Mouse (Mus musculus) erythroblast, embryonic 14.5 days (primary cell): Measurements from ENCODE around the gene Vps53. TPM values are rescaled to one million over a fixed set of nuclear protein-coding genes. Genes with fewer than 3 reads are reported as not detected.
A peak's percentile ranks its signal among the peaks of the same experiment; 100 is the strongest.

Source experiments
- H3K27me3 ChIP-seq: 2 replicates; pipeline ENCODE4 v1.6.1; 2012; ENCODE audit warnings: inconsistent platforms; ENCODE audit not compliant: control insufficient read depth
- H3K36me3 ChIP-seq: 2 replicates; pipeline ENCODE4 v1.6.1; 2012; ENCODE audit warnings: mild to moderate bottlenecking, inconsistent platforms; ENCODE audit not compliant: control insufficient read depth
- H3K4me1 ChIP-seq: 2 replicates; pipeline ENCODE4 v1.6.1; 2012; ENCODE audit warnings: inconsistent platforms; ENCODE audit not compliant: control insufficient read depth
- H3K4me3 ChIP-seq: replicated peaks from 2 replicates; pipeline ENCODE3; 2012; ENCODE audit warnings: moderate library complexity, mild to moderate bottlenecking, inconsistent platforms
- H3K9me3 ChIP-seq: 2 replicates; pipeline ENCODE4 v1.6.1; 2012; ENCODE audit warnings: low read length, inconsistent platforms, mixed read lengths; ENCODE audit not compliant: control insufficient read depth
- GATA1 ChIP-seq: IDR thresholded peaks from 2 replicates; pipeline ENCODE4 v1.6.1; 2012; ENCODE audit warnings: low read length, inconsistent platforms, mixed read lengths
- TAL1 ChIP-seq: IDR thresholded peaks from 3 replicates; pipeline ENCODE4 v1.6.1; 2012; ENCODE audit warnings: low read length, inconsistent platforms, mixed read lengths
- polyA plus RNA-seq: library from polyadenylated mRNA; stranded (reverse); fragments of >175 nt; gene quantifications from 2 replicates; pipeline ENCODE4 v1.2.3, GENCODE M21; 2012

The Vps53 gene
- polyA plus RNA-seq, 1 experiment = 1.8 TPM

- TF ChIP-seq TAL1 (no peak), GATA1 (no peak)
- Histone ChIP-seq H3K36me3 (no peaks in the 10 kb centered on the region), H3K4me1 (peaks cover 3% of the 10 kb centered on the region; the same call in 1 of the 2 replicates), H3K27me3 (peaks cover 20% of the 10 kb centered on the region), H3K9me3 (no peaks in the 10 kb centered on the region), H3K4me3 (no peak overlapping the region)
Observed at GRCm38 (mm10) chr11:76001237-76001878, 178.1 kb downstream of the Vps53 start.

- H3K4me3 ChIP-seq = no peak overlapping the region
- no peak for TF ChIP-seq GATA1
- no peaks in the 10 kb centered on the region for H3K9me3 ChIP-seq
- no peaks in the 10 kb centered on the region for H3K36me3 ChIP-seq
- peaks cover 3% of the 10 kb centered on the region; the same call in 1 of the 2 replicates for H3K4me1 ChIP-seq
- H3K27me3 ChIP-seq = peaks cover 20% of the 10 kb centered on the region
Observed at GRCm38 (mm10) chr11:76000701-76001100, 178.7 kb downstream of the Vps53 start.

- Histone ChIP-seq H3K4me1 (peaks cover 3% of the 10 kb centered on the region; the same call in 1 of the 2 replicates), H3K27me3 (peaks cover 20% of the 10 kb centered on the region), H3K9me3 (no peaks in the 10 kb centered on the region), H3K4me3 (peak within 1 kb of the TSS; percentile 48), H3K36me3 (no peaks in the 10 kb centered on the region)
- TF ChIP-seq TAL1 (no peak), GATA1 (no peak)
Observed at GRCm38 (mm10) chr11:75999440-76000155, 179.8 kb downstream of the Vps53 start, which contains the start of gene 1700016K19Rik. TSS of gene 1700016K19Rik (plus strand) at chr11:75999912.

Other genes starting within 250 kb of the Vps53 start
- not detected in 2 replicates for gene Rph3al, start 241.2 kb downstream of the Vps53 start, polyA plus RNA-seq
- not detected in 2 replicates for gene 1700016K19Rik, start 179.7 kb downstream of the Vps53 start, polyA plus RNA-seq
- 0.02 and 0.06 TPM in 2 replicates for gene Rflnb, start 151.9 kb downstream of the Vps53 start, polyA plus RNA-seq
- gene Fam57a, start within 50 bp of the Vps53 start, polyA plus RNA-seq = not detected in 2 replicates
- not detected in 2 replicates for gene Dbil5, start 38.0 kb upstream of the Vps53 start, polyA plus RNA-seq
- gene Gemin4, start 38.0 kb upstream of the Vps53 start, polyA plus RNA-seq = 0.04 and 0.07 TPM in 2 replicates
- gene Mrm3, start 64.1 kb upstream of the Vps53 start, polyA plus RNA-seq = 0.77 and 0.79 TPM in 2 replicates
- gene Glod4, start 64.1 kb upstream of the Vps53 start, polyA plus RNA-seq = 0.15 and 0.16 TPM in 2 replicates
- 0.04 and 0.08 TPM in 2 replicates for gene Nxn, start 219.5 kb upstream of the Vps53 start, polyA plus RNA-seq
- 0.77 and 1.0 TPM in 2 replicates for gene Timm22, start 227.3 kb upstream of the Vps53 start, polyA plus RNA-seq